Mouse (Mus musculus): Measurements from ENCODE around the gene Slc13a5. TPM values are rescaled to one million over a fixed set of nuclear protein-coding genes. Genes with fewer than 3 reads are reported as not detected.

The Slc13a5 gene
- polyA plus RNA-seq, 1 experiment = 34.1 TPM

DNA sequence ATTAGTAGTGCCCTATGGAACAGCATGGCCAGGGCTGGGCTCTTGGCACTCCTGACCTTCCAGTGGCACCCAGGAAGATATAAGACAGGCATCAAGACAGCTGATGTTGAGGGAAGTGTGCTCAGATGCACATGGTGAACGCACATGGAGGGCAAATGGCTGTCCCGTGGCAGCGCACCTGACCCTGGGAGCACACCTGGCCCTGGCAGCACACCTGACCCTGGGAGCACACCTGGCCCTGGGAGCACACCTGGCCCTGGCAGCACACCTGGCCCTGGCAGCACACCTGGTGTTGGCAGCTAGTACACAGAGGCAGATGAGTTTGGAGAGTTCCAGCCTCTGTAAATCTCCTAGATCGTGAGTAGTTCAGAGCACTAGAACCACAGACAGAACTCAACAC lies 38.5 kb downstream of the Slc13a5 start:
- Histone ChIP-seq H3K4me1 (ENCODE audit: control insufficient read depth, insufficient read depth, low read length) (peaks cover 2% of the 10 kb centered on the region; the same call in 1 of the 2 replicates), H3K27me3 (ENCODE audit: control insufficient read depth, insufficient read depth, low read length) (no peaks in the 10 kb centered on the region), H3K27ac (ENCODE audit: control insufficient read depth, insufficient read depth, low read depth, low read length) (no peak overlapping the region), H3K4me3 (ENCODE audit: control insufficient read depth, low read depth, low read length) (no peak overlapping the region), H3K36me3 (ENCODE audit: control insufficient read depth, insufficient read depth, low read length) (no peaks in the 10 kb centered on the region)
- TF ChIP-seq POLR2A (IDR thresholded peaks at IDR 0.05; ENCODE audit: control insufficient read depth, low read depth, low read length) (no peak), CTCF (IDR thresholded peaks at IDR 0.05; ENCODE audit: control insufficient read depth, insufficient read depth, insufficient replicate concordance, low read depth, low read length) (no peak)

DNA sequence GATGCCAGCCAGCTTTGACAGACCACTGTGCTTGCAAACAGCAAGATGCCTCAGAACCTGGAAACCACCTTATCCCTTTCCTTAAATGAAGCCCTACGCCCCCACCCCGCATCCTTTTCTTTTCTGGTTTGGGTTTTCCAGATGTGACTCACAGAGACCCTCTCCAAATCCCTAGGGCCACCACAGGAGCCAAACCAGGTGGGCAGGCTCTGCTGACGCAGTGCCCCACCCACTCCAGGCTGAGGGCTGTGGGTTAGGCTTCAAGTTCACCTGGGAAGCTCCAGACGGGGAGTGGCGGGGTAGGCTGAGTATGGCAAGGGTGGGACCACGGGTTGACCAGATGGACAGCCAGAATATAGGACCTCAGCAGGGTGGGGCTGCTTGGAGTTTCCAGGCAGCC lies 40.1 kb downstream of the Slc13a5 start:
- Histone ChIP-seq H3K36me3 (ENCODE audit: control insufficient read depth, insufficient read depth, low read length) (no peaks in the 10 kb centered on the region), H3K27me3 (ENCODE audit: control insufficient read depth, insufficient read depth, low read length) (no peaks in the 10 kb centered on the region), H3K4me1 (ENCODE audit: control insufficient read depth, insufficient read depth, low read length) (peaks cover 2% of the 10 kb centered on the region; the same call in 1 of the 2 replicates), H3K27ac (ENCODE audit: control insufficient read depth, insufficient read depth, low read depth, low read length) (no peak overlapping the region), H3K4me3 (ENCODE audit: control insufficient read depth, low read depth, low read length) (no peak overlapping the region)
- no peak for TF ChIP-seq CTCF (IDR thresholded peaks at IDR 0.05; ENCODE audit: control insufficient read depth, insufficient read depth, insufficient replicate concordance, low read depth, low read length)
- no peak for TF ChIP-seq POLR2A (IDR thresholded peaks at IDR 0.05; ENCODE audit: control insufficient read depth, low read depth, low read length)

DNA sequence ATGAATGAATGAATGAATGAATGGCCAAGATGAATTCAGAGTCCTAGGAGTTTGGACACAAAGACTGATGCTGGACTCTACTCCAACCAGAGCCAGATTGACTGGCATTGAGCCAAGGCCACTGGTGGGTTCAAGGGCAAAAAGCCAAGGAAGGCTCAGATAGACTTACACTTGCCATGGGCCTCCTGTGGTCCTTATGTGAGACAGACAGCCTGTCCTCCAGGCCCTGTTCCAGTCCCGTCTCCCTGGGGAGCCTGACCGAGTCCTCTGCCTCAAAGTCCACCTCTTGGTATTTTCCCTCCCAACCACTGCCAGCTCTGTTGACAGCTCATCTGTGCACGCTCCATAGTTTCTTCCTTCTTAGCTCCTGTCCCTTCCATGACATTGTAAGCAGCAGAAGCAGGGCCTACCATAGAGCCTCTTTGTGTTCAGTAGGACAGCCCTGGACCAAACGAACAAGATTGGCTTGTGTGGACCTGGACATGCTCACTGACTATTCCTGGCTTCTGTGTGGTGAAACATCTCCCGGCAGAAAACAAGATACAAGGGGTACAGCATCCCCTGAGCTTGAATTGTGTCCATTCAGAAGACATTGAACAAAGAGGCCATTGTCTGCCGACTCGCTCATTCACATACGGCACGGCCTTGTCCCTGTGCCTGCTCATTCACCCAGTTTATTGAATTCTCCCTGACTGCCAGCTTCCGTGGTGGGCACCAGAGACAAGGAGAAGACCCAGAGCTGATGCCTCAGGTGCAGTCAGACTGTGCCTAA lies 40.8 kb downstream of the Slc13a5 start:
- H3K4me1 ChIP-seq (ENCODE audit: control insufficient read depth, insufficient read depth, low read length) = peaks cover 2% of the 10 kb centered on the region; the same call in 1 of the 2 replicates
- no peak overlapping the region for H3K27ac ChIP-seq (ENCODE audit: control insufficient read depth, insufficient read depth, low read depth, low read length)
- no peaks in the 10 kb centered on the region for H3K27me3 ChIP-seq (ENCODE audit: control insufficient read depth, insufficient read depth, low read length)
- H3K4me3 ChIP-seq (ENCODE audit: control insufficient read depth, low read depth, low read length) = no peak overlapping the region
- TF ChIP-seq POLR2A (IDR thresholded peaks at IDR 0.05; ENCODE audit: control insufficient read depth, low read depth, low read length) (no peak), CTCF (IDR thresholded peaks at IDR 0.05; ENCODE audit: control insufficient read depth, insufficient read depth, insufficient replicate concordance, low read depth, low read length) (no peak)
- no peaks in the 10 kb centered on the region for H3K36me3 ChIP-seq (ENCODE audit: control insufficient read depth, insufficient read depth, low read length)

DNA sequence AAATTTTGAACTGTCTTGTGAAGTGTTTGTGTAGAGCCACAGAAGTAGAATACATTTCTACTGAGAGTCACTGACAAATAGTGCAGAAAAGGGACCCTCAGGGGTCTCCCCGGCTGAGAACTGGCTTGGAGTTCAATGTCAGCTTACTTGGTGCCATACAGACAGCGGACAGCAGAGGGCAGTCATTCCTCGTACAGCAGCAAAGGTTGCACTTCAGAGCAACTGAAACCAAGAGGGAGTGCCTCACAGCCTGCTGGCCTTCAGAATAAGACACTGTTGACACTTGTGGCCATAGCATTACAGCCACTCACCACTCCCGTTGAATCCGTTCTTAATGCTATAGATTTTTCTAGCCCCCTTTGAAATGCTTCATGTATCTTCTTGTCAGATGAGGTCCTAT lies 42.2 kb downstream of the Slc13a5 start:
- Histone ChIP-seq H3K36me3 (ENCODE audit: control insufficient read depth, insufficient read depth, low read length) (no peaks in the 10 kb centered on the region), H3K4me1 (ENCODE audit: control insufficient read depth, insufficient read depth, low read length) (no peaks in the 10 kb centered on the region; the same call in 1 of the 2 replicates), H3K27ac (ENCODE audit: control insufficient read depth, insufficient read depth, low read depth, low read length) (no peak overlapping the region), H3K27me3 (ENCODE audit: control insufficient read depth, insufficient read depth, low read length) (no peaks in the 10 kb centered on the region), H3K4me3 (ENCODE audit: control insufficient read depth, low read depth, low read length) (no peak overlapping the region)
- TF ChIP-seq CTCF (IDR thresholded peaks at IDR 0.05; ENCODE audit: control insufficient read depth, insufficient read depth, insufficient replicate concordance, low read depth, low read length) (peak; percentile 79; the same call in 1 of the 2 replicates), POLR2A (IDR thresholded peaks at IDR 0.05; ENCODE audit: control insufficient read depth, low read depth, low read length) (no peak)

DNA sequence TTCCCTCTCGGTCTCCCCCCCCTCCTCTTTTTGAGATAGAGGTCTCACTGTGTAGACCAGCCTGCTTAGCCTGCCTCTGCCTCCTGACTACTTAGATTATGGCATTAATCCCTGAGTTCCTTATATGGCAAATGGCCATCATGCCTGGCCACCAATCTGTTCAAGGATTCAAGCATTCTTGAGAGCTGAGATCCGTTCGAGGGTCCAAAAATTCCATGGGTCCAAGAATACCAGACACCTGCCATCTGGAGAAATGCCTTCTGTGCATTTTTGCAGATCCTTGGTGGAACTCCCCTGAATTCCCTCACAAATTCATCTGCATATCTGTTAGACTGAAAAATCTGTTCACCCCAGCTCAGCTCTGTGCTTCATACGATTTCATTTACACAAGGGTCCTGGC lies 43.6 kb downstream of the Slc13a5 start:
- Histone ChIP-seq H3K36me3 (ENCODE audit: control insufficient read depth, insufficient read depth, low read length) (no peaks in the 10 kb centered on the region), H3K27me3 (ENCODE audit: control insufficient read depth, insufficient read depth, low read length) (no peaks in the 10 kb centered on the region), H3K27ac (ENCODE audit: control insufficient read depth, insufficient read depth, low read depth, low read length) (no peak overlapping the region), H3K4me3 (ENCODE audit: control insufficient read depth, low read depth, low read length) (no peak overlapping the region), H3K4me1 (ENCODE audit: control insufficient read depth, insufficient read depth, low read length) (no peaks in the 10 kb centered on the region)
- TF ChIP-seq CTCF (IDR thresholded peaks at IDR 0.05; ENCODE audit: control insufficient read depth, insufficient read depth, insufficient replicate concordance, low read depth, low read length) (no peak), POLR2A (IDR thresholded peaks at IDR 0.05; ENCODE audit: control insufficient read depth, low read depth, low read length) (no peak)

DNA sequence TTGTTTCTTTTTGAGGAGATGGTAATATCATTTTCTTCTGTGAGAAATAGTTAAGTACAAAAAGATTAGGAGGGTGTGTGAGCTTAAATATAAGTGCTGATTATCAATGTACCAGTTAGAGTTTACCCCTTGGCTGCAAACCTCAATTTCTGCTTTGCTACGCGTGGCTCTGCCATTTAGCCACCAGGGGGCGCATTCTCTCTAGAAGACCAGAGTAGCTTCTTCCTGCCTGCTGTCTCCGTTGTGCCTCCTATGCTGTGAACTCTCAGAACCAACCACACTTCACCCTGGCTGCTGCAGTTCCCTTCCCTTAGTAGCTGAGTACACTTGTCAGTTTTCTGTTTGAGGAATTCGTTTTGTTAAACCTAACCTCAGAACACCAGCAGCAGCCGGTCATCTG lies 45.7 kb downstream of the Slc13a5 start:
- TF ChIP-seq POLR2A (IDR thresholded peaks at IDR 0.05; ENCODE audit: control insufficient read depth, low read depth, low read length) (no peak), CTCF (IDR thresholded peaks at IDR 0.05; ENCODE audit: control insufficient read depth, insufficient read depth, insufficient replicate concordance, low read depth, low read length) (peak; percentile 90)
- Histone ChIP-seq H3K27ac (ENCODE audit: control insufficient read depth, insufficient read depth, low read depth, low read length) (no peak overlapping the region), H3K4me1 (ENCODE audit: control insufficient read depth, insufficient read depth, low read length) (no peaks in the 10 kb centered on the region)

DNA sequence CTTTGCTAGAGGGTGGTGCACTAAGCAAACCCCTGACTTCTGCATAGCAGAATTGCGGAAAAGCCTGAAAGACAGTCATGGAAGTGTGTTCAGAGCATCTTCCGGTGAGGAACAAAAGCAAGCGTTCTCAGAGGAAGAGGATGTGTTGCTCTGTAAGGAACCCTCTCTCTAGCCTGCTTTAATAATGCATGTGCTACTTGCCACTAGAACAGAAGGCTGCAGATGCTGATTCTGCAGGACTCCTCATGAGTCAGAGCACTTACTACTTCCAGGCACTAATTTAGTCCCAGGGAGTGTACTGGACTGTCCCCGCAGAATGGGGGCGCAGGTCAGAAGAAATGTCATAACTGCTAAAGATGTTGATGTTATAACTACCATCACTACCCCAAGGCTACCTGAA lies 49.9 kb downstream of the Slc13a5 start:
- H3K27ac ChIP-seq (ENCODE audit: control insufficient read depth, insufficient read depth, low read depth, low read length) = no peak overlapping the region
- TF ChIP-seq POLR2A (IDR thresholded peaks at IDR 0.05; ENCODE audit: control insufficient read depth, low read depth, low read length) (no peak), CTCF (IDR thresholded peaks at IDR 0.05; ENCODE audit: control insufficient read depth, insufficient read depth, insufficient replicate concordance, low read depth, low read length) (no peak)
- H3K4me1 ChIP-seq (ENCODE audit: control insufficient read depth, insufficient read depth, low read length) = no peaks in the 10 kb centered on the region; the same call in 1 of the 2 replicates
- H3K4me3 ChIP-seq (ENCODE audit: control insufficient read depth, low read depth, low read length) = peak overlapping the region; percentile 84
- no peaks in the 10 kb centered on the region for H3K27me3 ChIP-seq (ENCODE audit: control insufficient read depth, insufficient read depth, low read length)
- peaks cover 1% of the 10 kb centered on the region; the same call in 1 of the 2 replicates for H3K36me3 ChIP-seq (ENCODE audit: control insufficient read depth, insufficient read depth, low read length)

More for the DNA sequence above, 45.7 kb downstream of the Slc13a5 start:
- Histone ChIP-seq H3K36me3 (ENCODE audit: control insufficient read depth, insufficient read depth, low read length) (no peaks in the 10 kb centered on the region), H3K27me3 (ENCODE audit: control insufficient read depth, insufficient read depth, low read length) (no peaks in the 10 kb centered on the region), H3K4me3 (ENCODE audit: control insufficient read depth, low read depth, low read length) (no peak overlapping the region)

Data from testis, adult 2 months (tissue).